Mouse (Mus musculus) macrophage (primary cell): ENCODE data around the gene Cbr2. TPM values are rescaled to one million over a fixed set of nuclear protein-coding genes. Genes with fewer than 3 reads are reported as not detected.

Experiments
- H3K27ac ChIP-seq: fragments of 350-480 bp; formaldehyde crosslinking; 2 replicates; pipeline ENCODE4 v1.9.0; 2021
- H3K36me3 ChIP-seq: fragments of 350-480 bp; formaldehyde crosslinking; 2 replicates; pipeline ENCODE4 v1.9.0; 2021; ENCODE audit errors: inconsistent target
- H3K4me3 ChIP-seq: fragments of 350-480 bp; formaldehyde crosslinking; 2 replicates; pipeline ENCODE4 v1.9.0; 2021; ENCODE audit errors: inconsistent target
- H3K79me2 ChIP-seq: fragments of 350-480 bp; formaldehyde crosslinking; 2 replicates; pipeline ENCODE4 v1.9.0; 2021; ENCODE audit errors: inconsistent target
- WGBS: methylation state at CpG from one replicate; pipeline ENCODE4 v1.1.7; 2026; ENCODE audit warnings: inconsistent platforms; ENCODE audit not compliant: missing documents; 5-methylcytosine and 5-hydroxymethylcytosine counted together
- polyA plus RNA-seq: library from polyadenylated mRNA; stranded (reverse); fragments of 250-400 nt; gene quantifications from 3 replicates; pipeline ENCODE4 v1.2.4, GENCODE M21; 2018; ENCODE audit warnings: inconsistent platforms

Gene Cbr2
- polyA plus RNA-seq, 1 experiment from 2014 or later: 28.8 TPM

GRCm38 (mm10) chr11:120709551-120709950 lies 22.4 kb downstream of the Cbr2 start:
- WGBS: 96% methylated on average over 2 of the region's 2 CpGs
- Histone ChIP-seq H3K79me2 (no peaks in the 10 kb centered on the region), H3K4me3 (no peak overlapping the region), H3K36me3 (peaks cover 8% of the 10 kb centered on the region), H3K27ac (no peak overlapping the region)

GRCm38 (mm10) chr11:120707969-120708368 lies 23.9 kb downstream of the Cbr2 start:
- Histone ChIP-seq H3K27ac (no peak overlapping the region), H3K4me3 (no peak overlapping the region), H3K36me3 (peaks cover 17% of the 10 kb centered on the region), H3K79me2 (no peaks in the 10 kb centered on the region)
- 88% methylated on average over 5 of the region's 5 CpGs for WGBS

- Histone ChIP-seq H3K4me3 (no peak overlapping the region), H3K36me3 (peaks cover 24% of the 10 kb centered on the region), H3K27ac (no peak overlapping the region), H3K79me2 (no peaks in the 10 kb centered on the region)
- 90% methylated on average over 9 of the region's 12 CpGs for WGBS
Measured at GRCm38 (mm10) chr11:120707225-120707624, 24.7 kb downstream of the Cbr2 start.

GRCm38 (mm10) chr11:120706120-120706519 lies 25.8 kb downstream of the Cbr2 start:
- no peak overlapping the region for H3K27ac ChIP-seq
- no peak overlapping the region for H3K4me3 ChIP-seq
- H3K79me2 ChIP-seq: no peaks in the 10 kb centered on the region
- H3K36me3 ChIP-seq: peaks cover 35% of the 10 kb centered on the region
- WGBS: 90% methylated on average over 5 of the region's 5 CpGs

GRCm38 (mm10) chr11:120704486-120705325 lies 27.2 kb downstream of the Cbr2 start:
- peaks cover 34% of the 10 kb centered on the region; the same call in 1 of the 2 replicates for H3K36me3 ChIP-seq
- H3K79me2 ChIP-seq: no peaks in the 10 kb centered on the region
- H3K27ac ChIP-seq: no peak overlapping the region
- no peak overlapping the region for H3K4me3 ChIP-seq
- WGBS: 87% methylated on average over 8 of the region's 8 CpGs

GRCm38 (mm10) chr11:120703696-120704454 lies 28.0 kb downstream of the Cbr2 start:
- H3K4me3 ChIP-seq: no peak overlapping the region
- no peak overlapping the region for H3K27ac ChIP-seq
- WGBS: 96% methylated on average over 15 of the region's 15 CpGs
- H3K36me3 ChIP-seq: peaks cover 34% of the 10 kb centered on the region; the same call in 1 of the 2 replicates
- H3K79me2 ChIP-seq: no peaks in the 10 kb centered on the region

DNA sequence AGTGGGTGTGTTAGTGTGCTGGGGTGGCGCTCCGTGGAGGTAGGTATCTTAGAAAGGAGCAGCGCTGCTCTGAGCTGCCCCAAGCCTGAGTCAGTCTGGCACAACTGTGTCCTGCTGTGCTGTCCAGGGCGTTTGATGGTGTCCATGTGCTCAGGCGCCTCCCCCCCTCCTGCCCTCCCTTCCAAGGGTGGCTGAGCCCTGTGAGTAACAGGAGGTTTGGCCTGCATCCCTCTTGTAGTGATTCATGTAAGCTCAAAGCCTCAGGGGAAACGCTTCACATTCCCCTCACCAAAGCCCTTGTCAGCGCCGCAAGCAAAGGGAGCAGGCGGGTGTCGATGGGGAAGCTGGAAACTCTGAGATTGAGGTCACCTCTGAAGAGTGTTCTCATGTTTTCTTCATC lies 34.2 kb downstream of the Cbr2 start:
- Histone ChIP-seq H3K79me2 (no peaks in the 10 kb centered on the region; the same call in 1 of the 2 replicates), H3K27ac (no peak overlapping the region), H3K36me3 (peaks cover 52% of the 10 kb centered on the region; the same call in 1 of the 2 replicates), H3K4me3 (no peak overlapping the region)
- WGBS: 91% methylated on average over 10 of the region's 10 CpGs

DNA sequence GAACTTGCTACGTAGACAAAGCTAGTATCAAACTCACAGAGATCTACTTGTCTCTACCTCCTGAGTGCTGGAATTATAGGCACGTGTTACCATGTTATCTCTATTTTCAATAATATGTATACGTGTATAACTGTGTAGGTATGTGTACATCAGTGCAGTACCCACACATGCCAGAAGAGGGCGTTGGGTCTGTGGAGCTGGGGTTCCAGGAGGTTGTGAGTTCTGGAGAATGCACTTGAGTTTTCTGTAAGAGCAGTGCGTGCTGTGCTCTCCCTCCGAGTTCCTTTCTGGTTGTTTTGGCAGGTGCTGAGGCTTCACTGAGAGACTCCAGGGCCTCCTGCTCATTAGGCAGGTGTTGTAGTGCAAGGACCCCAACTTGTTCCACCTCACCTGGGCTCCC lies 35.3 kb downstream of the Cbr2 start:
- WGBS: 97% methylated on average over 6 of the region's 6 CpGs
- Histone ChIP-seq H3K36me3 (peaks cover 41% of the 10 kb centered on the region; the same call in 1 of the 2 replicates), H3K27ac (no peak overlapping the region), H3K79me2 (no peaks in the 10 kb centered on the region; the same call in 1 of the 2 replicates), H3K4me3 (no peak overlapping the region)

- H3K4me3 ChIP-seq: no peak overlapping the region
- 90% methylated on average over 12 of the region's 12 CpGs for WGBS
- H3K27ac ChIP-seq: no peak overlapping the region
- H3K79me2 ChIP-seq: no peaks in the 10 kb centered on the region; the same call in 1 of the 2 replicates
- peaks cover 31% of the 10 kb centered on the region; the same call in 1 of the 2 replicates for H3K36me3 ChIP-seq
Measured at GRCm38 (mm10) chr11:120695641-120696040, 36.3 kb downstream of the Cbr2 start.

GRCm38 (mm10) chr11:120695184-120695583 lies 36.7 kb downstream of the Cbr2 start:
- no peaks in the 10 kb centered on the region; the same call in 1 of the 2 replicates for H3K79me2 ChIP-seq
- H3K27ac ChIP-seq: no peak overlapping the region
- 97% methylated on average over 4 of the region's 4 CpGs for WGBS
- peaks cover 29% of the 10 kb centered on the region; the same call in 1 of the 2 replicates for H3K36me3 ChIP-seq
- no peak overlapping the region for H3K4me3 ChIP-seq

- no peak overlapping the region for H3K4me3 ChIP-seq
- H3K79me2 ChIP-seq: no peaks in the 10 kb centered on the region; the same call in 1 of the 2 replicates
- WGBS: 97% methylated on average over 3 of the region's 3 CpGs
- no peak overlapping the region for H3K27ac ChIP-seq
- H3K36me3 ChIP-seq: peaks cover 38% of the 10 kb centered on the region; the same call in 1 of the 2 replicates
Measured at GRCm38 (mm10) chr11:120693461-120693860, 38.5 kb downstream of the Cbr2 start.

DNA sequence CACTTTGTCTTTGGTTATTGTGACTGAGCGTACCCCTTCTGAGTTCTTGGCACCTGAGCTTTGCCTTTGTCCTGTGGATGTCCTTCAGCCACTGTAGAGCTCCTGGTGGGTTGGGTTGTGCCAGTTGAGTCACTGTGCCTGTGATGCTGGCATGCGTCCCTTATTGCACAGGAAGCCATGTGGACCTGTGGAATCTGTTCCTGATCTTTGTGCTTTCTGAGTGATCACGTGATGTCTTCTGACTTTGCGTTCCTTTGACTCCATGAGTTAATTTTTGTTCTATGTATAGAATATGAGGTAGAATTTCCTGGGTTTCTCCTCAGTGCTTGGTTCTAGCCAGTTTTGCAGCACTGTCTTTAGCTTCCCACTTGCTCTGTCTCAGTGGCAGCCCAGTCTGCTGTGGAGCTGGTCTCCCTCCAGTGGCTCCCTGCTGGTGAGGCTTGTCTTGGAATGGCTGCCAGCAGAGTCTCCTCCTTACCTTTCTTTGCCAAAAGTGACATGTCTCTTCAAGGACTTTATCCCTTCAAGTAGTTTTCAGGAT lies 39.4 kb downstream of the Cbr2 start:
- H3K36me3 ChIP-seq: peaks cover 40% of the 10 kb centered on the region; the same call in 1 of the 2 replicates
- no peaks in the 10 kb centered on the region; the same call in 1 of the 2 replicates for H3K79me2 ChIP-seq
- peak overlapping the region; percentile 16 for H3K27ac ChIP-seq
- WGBS: 77% methylated on average over 4 of the region's 4 CpGs
- no peak overlapping the region for H3K4me3 ChIP-seq

- Histone ChIP-seq H3K36me3 (peaks cover 37% of the 10 kb centered on the region; the same call in 1 of the 2 replicates), H3K4me3 (no peak overlapping the region), H3K79me2 (peaks cover 2% of the 10 kb centered on the region; the same call in 1 of the 2 replicates), H3K27ac (no peak overlapping the region)
- WGBS: 42% methylated on average over 3 of the region's 3 CpGs
Measured at GRCm38 (mm10) chr11:120689365-120689764, 42.5 kb downstream of the Cbr2 start.

GRCm38 (mm10) chr11:120686650-120687272 lies 45.2 kb downstream of the Cbr2 start:
- 96% methylated on average over 20 of the region's 20 CpGs for WGBS
- Histone ChIP-seq H3K4me3 (no peak overlapping the region), H3K79me2 (peaks cover 5% of the 10 kb centered on the region; the same call in 1 of the 2 replicates), H3K36me3 (peaks cover 37% of the 10 kb centered on the region; the same call in 1 of the 2 replicates), H3K27ac (no peak overlapping the region)
